Mouse (Mus musculus) Patski (cell line): ENCODE measurements around the gene Tmed8. TPM values are rescaled to one million over a fixed set of nuclear protein-coding genes. Genes with fewer than 3 reads are reported as not detected.

Experiments
- ATAC-seq: fragments of 100-300 bp; one replicate; pipeline ENCODE4 v1.8.0; 2021
- CTCF ChIA-PET: fragments of 350-600 bp; sonication (Branson Sonifier 250); formaldehyde crosslinking; loops from one replicate; lab custom pipeline; 2022; ENCODE audit warnings: inconsistent platforms; lab: Charles Lee
- POLR2A ChIA-PET: fragments of 350-600 bp; sonication (Branson Sonifier 250); formaldehyde crosslinking; loops from one replicate; lab custom pipeline; 2022; ENCODE audit warnings: antibody characterized with exemption, inconsistent platforms; lab: Charles Lee
- DNase-seq: peaks from one replicate; pipeline ENCODE4 v3.0.0-alpha.2; 2011; ENCODE audit warnings: low read depth, low spot score
- H3K27me3 ChIP-seq: fragments of 371-371 bp; one replicate; pipeline ENCODE4 v1.5.1; 2021
- CTCF ChIP-seq: fragments of 100-300 bp; IDR thresholded peaks from one replicate; pipeline ENCODE4 v1.5.1; 2021
- in situ Hi-C: fragments of 300-500 bp; cut with MboI; formaldehyde crosslinking; loops from 3 replicates; pipeline ENCODE4 v1.11.1; 2018; ENCODE audit warnings: low pct_unique_long_range_greater_than_20kb, mixed read lengths
- polyA plus RNA-seq: library from polyadenylated mRNA; unstranded; gene quantifications from one replicate; pipeline ENCODE4 v1.2.3, GENCODE M21; 2021

The Tmed8 gene
- polyA plus RNA-seq, 1 experiment from 2014 or later: 13.8 TPM

GRCm38 (mm10) chr12:87137439-87138341, 62.6 kb downstream of the Tmed8 start:
- CTCF ChIA-PET: no interaction called here
- DNase-seq (no peak), ATAC-seq (no peak)
- H3K27me3 ChIP-seq: no peaks in the 10 kb centered on the region
- in situ Hi-C loops: no loop called here
- POLR2A ChIA-PET: no interaction called here
- TF ChIP-seq CTCF: no peak

- no peaks in the 10 kb centered on the region for H3K27me3 ChIP-seq
- ChIA-PET POLR2A (no interaction called here), CTCF (interaction anchor here (1.6 kb wide), 1 partner anchor 12 kb away, joined by 4 read pairs; no protein-coding TSS in a partner anchor)
- TF ChIP-seq CTCF: no peak
- no peak for ATAC-seq
- in situ Hi-C loops: no loop called here
- DNase-seq: no peak
Observed at GRCm38 (mm10) chr12:87132784-87133183, 67.5 kb downstream of the Tmed8 start.

- TF ChIP-seq CTCF: no peak
- no peak for DNase-seq
- POLR2A ChIA-PET: no interaction called here
- ATAC-seq: no peak
- in situ Hi-C loops: no loop called here
- CTCF ChIA-PET: interaction anchor here (1.6 kb wide), 1 partner anchor 13 kb away, joined by 4 read pairs; no protein-coding TSS in a partner anchor
- no peaks in the 10 kb centered on the region for H3K27me3 ChIP-seq
Observed at GRCm38 (mm10) chr12:87132210-87132609, 68.0 kb downstream of the Tmed8 start.

GRCm38 (mm10) chr12:87131619-87132018, 68.6 kb downstream of the Tmed8 start:
- H3K27me3 ChIP-seq: no peaks in the 10 kb centered on the region
- ChIA-PET POLR2A (no interaction called here), CTCF (interaction anchor here (1.6 kb wide), 1 partner anchor 13 kb away, joined by 4 read pairs; no protein-coding TSS in a partner anchor)
- DNase-seq (no peak), ATAC-seq (no peak)
- in situ Hi-C loops: no loop called here
- TF ChIP-seq CTCF: peak; percentile 52

- no peaks in the 10 kb centered on the region for H3K27me3 ChIP-seq
- ChIA-PET POLR2A (no interaction called here), CTCF (interaction anchor here (1.6 kb wide), 1 partner anchor 14 kb away, joined by 4 read pairs; no protein-coding TSS in a partner anchor)
- no peak for DNase-seq
- in situ Hi-C loops: no loop called here
- ATAC-seq: no peak
- TF ChIP-seq CTCF: no peak
Observed at GRCm38 (mm10) chr12:87131181-87131580, 69.1 kb downstream of the Tmed8 start.

- DNase-seq (no peak), ATAC-seq (no peak)
- H3K27me3 ChIP-seq: no peaks in the 10 kb centered on the region
- ChIA-PET POLR2A (no interaction called here), CTCF (no interaction called here)
- no peak for TF ChIP-seq CTCF
- in situ Hi-C loops: no loop called here
Observed at GRCm38 (mm10) chr12:87130224-87130623, 70.0 kb downstream of the Tmed8 start.

GRCm38 (mm10) chr12:87127256-87127655, 73.0 kb downstream of the Tmed8 start:
- CTCF ChIA-PET: no interaction called here

GRCm38 (mm10) chr12:87121918-87122589, 78.2 kb downstream of the Tmed8 start:
- ATAC-seq (no peak), DNase-seq (no peak)
- POLR2A ChIA-PET: no interaction called here
- in situ Hi-C loops: no loop called here
- TF ChIP-seq CTCF: no peak
- CTCF ChIA-PET: no interaction called here
- H3K27me3 ChIP-seq: no peaks in the 10 kb centered on the region

More at GRCm38 (mm10) chr12:87127256-87127655, 73.0 kb downstream of the Tmed8 start:
- in situ Hi-C loops: no loop called here
- TF ChIP-seq CTCF: no peak
- POLR2A ChIA-PET: no interaction called here
- H3K27me3 ChIP-seq: no peaks in the 10 kb centered on the region
- no peak for DNase-seq
- no peak for ATAC-seq

Other genes with a start within 250 kb of the Tmed8 start
- not detected for gene Zdhhc22, start 210.0 kb downstream of the Tmed8 start, polyA plus RNA-seq
- gene Tmem63c, start 179.1 kb downstream of the Tmed8 start, polyA plus RNA-seq: not detected
- 0.49 TPM for gene Ngb, start 97.9 kb downstream of the Tmed8 start, polyA plus RNA-seq
- gene Gstz1, start 53.3 kb downstream of the Tmed8 start, polyA plus RNA-seq: 36.7 TPM
- 14.5 TPM for gene Pomt2, start 52.5 kb downstream of the Tmed8 start, polyA plus RNA-seq
- gene Samd15, start 731 bp downstream of the Tmed8 start, polyA plus RNA-seq: 1.2 TPM
- 0.24 TPM for gene Noxred1, start 38.3 kb upstream of the Tmed8 start, polyA plus RNA-seq
- 63.6 TPM for gene Vipas39, start 65.8 kb upstream of the Tmed8 start, polyA plus RNA-seq
- gene Ahsa1, start 66.0 kb upstream of the Tmed8 start, polyA plus RNA-seq: 157 TPM
- 0.27 TPM for gene Ism2, start 99.3 kb upstream of the Tmed8 start, polyA plus RNA-seq
- 164 TPM for gene Sptlc2, start 187.9 kb upstream of the Tmed8 start, polyA plus RNA-seq
- 138 TPM for gene Slirp, start 243.4 kb upstream of the Tmed8 start, polyA plus RNA-seq
- 15.5 TPM for gene Alkbh1, start 243.6 kb upstream of the Tmed8 start, polyA plus RNA-seq